Mouse (Mus musculus): ENCODE results near the gene Speer2.

Gene Speer2

GRCm38 (mm10) chr16:69863644-69864043, at the start of gene Speer2:
TSS of gene Speer2 (minus strand) at chr16:69863744.
- in situ Hi-C loops (cut with MboI, MseI) = no loop called here

- in situ Hi-C loops (cut with MboI, MseI) = no loop called here
Measured at GRCm38 (mm10) chr16:69904303-69904702, 40.8 kb upstream of the Speer2 start.

DNA sequence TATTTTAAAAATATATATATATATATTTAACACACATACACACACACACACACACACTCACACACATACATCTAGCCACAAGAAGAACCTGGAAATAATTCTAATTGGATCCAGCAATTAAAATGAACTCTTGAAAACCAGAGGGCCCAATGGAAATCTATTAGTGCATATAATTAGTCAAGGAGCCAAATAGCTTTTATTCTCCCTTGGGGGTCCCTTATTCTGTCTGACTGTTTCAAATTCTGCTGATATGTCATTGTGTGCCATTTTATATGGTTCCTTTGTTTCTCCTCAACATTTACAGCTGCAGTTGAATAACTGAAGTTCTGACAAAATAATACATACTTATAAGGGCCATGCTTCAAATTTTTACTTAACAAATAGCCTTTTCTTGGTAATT, 17.2 kb upstream of the Speer2 start:
- in situ Hi-C loops (cut with MboI, MseI) = no loop called here

GRCm38 (mm10) chr16:69836628-69837027, 26.9 kb downstream of the Speer2 start:
- in situ Hi-C loops (cut with MboI, MseI) = no loop called here

DNA sequence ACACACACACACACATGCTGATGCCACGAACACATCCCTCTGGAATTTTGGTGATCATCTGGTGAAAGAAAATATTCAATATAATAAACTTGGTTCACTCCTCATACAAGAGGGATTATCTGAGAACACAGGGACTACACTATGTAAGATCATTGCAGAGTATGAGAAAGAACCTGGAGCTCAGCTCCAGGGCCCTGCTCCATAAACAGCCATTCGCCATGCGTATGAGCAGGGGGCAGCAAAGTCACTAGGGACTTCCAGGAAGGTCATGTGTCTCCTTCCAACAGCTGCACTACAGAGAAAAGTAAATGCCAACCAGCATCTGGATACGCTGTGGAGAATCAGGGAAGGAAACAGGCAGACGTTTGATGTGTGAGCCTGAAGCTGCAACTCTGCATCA, 49.9 kb downstream of the Speer2 start:
- in situ Hi-C loops (cut with MboI, MseI) = no loop called here

All from T-helper 1 cell (primary cell).